Comparison of ENCODE assay signal across 23 mouse cellular contexts in the genomic region with DNA sequence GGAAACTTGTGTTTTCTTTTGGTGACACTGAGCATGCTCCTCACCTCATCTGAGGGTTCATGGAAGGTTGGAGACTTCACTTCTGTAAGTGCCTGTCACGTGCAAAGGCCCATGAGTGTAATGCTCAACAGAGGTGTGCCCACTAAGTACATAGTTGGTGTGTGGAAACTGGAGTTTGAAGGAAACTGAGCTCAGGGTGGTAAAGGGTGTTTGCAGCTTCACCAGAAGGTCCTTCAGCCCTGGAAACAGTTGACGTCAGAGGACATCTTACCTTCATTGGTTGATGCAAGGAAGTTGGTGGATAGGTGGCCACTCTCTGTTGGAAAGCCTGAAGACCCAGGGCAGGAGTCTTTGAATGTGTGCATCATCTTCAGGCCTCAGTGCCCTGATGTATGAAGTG.
A peak's percentile ranks its signal among the peaks of the same experiment; 100 is the strongest.
DNase-seq lines count a peak whose midpoint lies in the region; ATAC-seq lines count a peak whose summit lies in the region.
"Had no signal": no experiment of that assay in that cellular context is flagged by ENCODE, and none has a peak within 500 bp of the region (broad histone marks: within the 10 kb centered on the region; RNA-seq: fewer than 3 reads in every experiment).

No protein-coding gene starts in this region.

- no peak overlapping the region for H3K4me3 ChIP-seq in hindbrain, embryonic 12.5 days
- H3K4me3 ChIP-seq: embryonic facial prominence, embryonic 10.5 days; embryonic facial prominence, embryonic 12.5 days; forebrain, embryonic 13.5 days; forebrain, embryonic 15.5 days had no signal

- ATAC-seq in hindbrain, embryonic 12.5 days (ENCODE audit: low FRiP score) = no peak
- ATAC-seq: activated CD4-positive, CD25-positive, alpha-beta regulatory T cell, adult 4 months; CD4-positive, CD25-positive, alpha-beta regulatory T cell, adult 4 months; forebrain, embryonic 13.5 days; forebrain, embryonic 15.5 days; Patski had no signal

- 90% methylated on average over 2 of the region's 2 CpGs for WGBS in hindbrain, embryonic 12.5 days

- H3K9ac ChIP-seq in hindbrain, embryonic 12.5 days = no peak overlapping the region
- H3K9ac ChIP-seq: embryonic facial prominence, embryonic 12.5 days; forebrain, embryonic 13.5 days; forebrain, embryonic 15.5 days had no signal

- H3K27ac ChIP-seq in hindbrain, embryonic 12.5 days = no peak overlapping the region
- H3K27ac ChIP-seq: embryonic facial prominence, embryonic 10.5 days; embryonic facial prominence, embryonic 12.5 days; forebrain, embryonic 13.5 days; forebrain, embryonic 15.5 days had no signal

- H3K4me2 ChIP-seq in hindbrain, embryonic 12.5 days (replicated peaks) = no peak overlapping the region
- H3K4me2 ChIP-seq: embryonic facial prominence, embryonic 12.5 days; forebrain, embryonic 13.5 days; forebrain, embryonic 15.5 days had no signal

- no peaks in the 10 kb centered on the region; the same call in 1 of the 2 replicates for H3K27me3 ChIP-seq in hindbrain, embryonic 12.5 days
- H3K27me3 ChIP-seq: CH12.LX; embryonic facial prominence, embryonic 12.5 days; forebrain, embryonic 15.5 days; Patski had no signal

- no peaks in the 10 kb centered on the region for H3K9me3 ChIP-seq in hindbrain, embryonic 12.5 days (replicated peaks)
- H3K9me3 ChIP-seq: embryonic facial prominence, embryonic 10.5 days; embryonic facial prominence, embryonic 12.5 days; forebrain, embryonic 13.5 days; forebrain, embryonic 15.5 days had no signal

- peaks cover 12% of the 10 kb centered on the region for H3K4me1 ChIP-seq in hindbrain, embryonic 12.5 days
- H3K4me1 ChIP-seq: embryonic facial prominence, embryonic 12.5 days; forebrain, embryonic 15.5 days had no signal

- peak; percentile 30 to 39 for DNase-seq in lung, adult 18-20 months
- no peak for DNase-seq in lung, postnatal 4 days
- DNase-seq in lung, postnatal 10 days = peak; percentile 27
- no peak for DNase-seq in lung, postnatal 14 days
- DNase-seq: adrenal gland, adult 8-10 months; adrenal gland, postnatal 14 days; adrenal gland, postnatal 36 days; B cell, adult 2 months; cerebellum, adult 11-12 months; cerebellum, adult 2 months; cerebellum, adult 9-10 months; cerebellum, postnatal 10 days; cerebellum, postnatal 25 days had no signal

- no peaks in the 10 kb centered on the region for H3K36me3 ChIP-seq in hindbrain, embryonic 12.5 days
- H3K36me3 ChIP-seq: embryonic facial prominence, embryonic 10.5 days; embryonic facial prominence, embryonic 12.5 days; forebrain, embryonic 15.5 days; G1E had no signal

Comparison
In these comparisons a context has a peak if more than half of its experiments do, and no peak if none do; other contexts are left out.
1. DNase-seq: peak in lung, adult 18-20 months (2 of 2) and lung, postnatal 10 days (single experiment); none in lung, postnatal 4 days (0 of 2) and lung, postnatal 14 days (single experiment).